15 mouse cellular contexts compared by ENCODE assay signal in genomic region chrX:18687216-18687615, GRCm38 (mm10).
DNase-seq lines count a peak whose midpoint lies in the region; ATAC-seq and TF ChIP-seq lines count a peak whose summit lies in the region.
"Had no signal": no experiment of that assay in that cellular context is flagged by ENCODE, and none has a peak within 500 bp of the region (broad histone marks: within the 10 kb centered on the region; RNA-seq: fewer than 3 reads in every experiment).

No protein-coding gene starts in this region.

- H3K27ac ChIP-seq in hindbrain, postnatal 0 days, result no peak overlapping the region
- no peak overlapping the region for H3K27ac ChIP-seq in hindbrain, embryonic 10.5 days
- H3K27ac ChIP-seq in lung, embryonic 14.5 days (ENCODE audit: low read depth), result no peak overlapping the region
- H3K27ac ChIP-seq: hindbrain, embryonic 13.5 days; lung, embryonic 15.5 days; midbrain, embryonic 10.5 days had no signal

- no peaks in the 10 kb centered on the region for H3K36me3 ChIP-seq in hindbrain, postnatal 0 days (ENCODE audit: insufficient read depth, low read length)
- no peaks in the 10 kb centered on the region for H3K36me3 ChIP-seq in hindbrain, embryonic 10.5 days
- H3K36me3 ChIP-seq in lung, embryonic 14.5 days (ENCODE audit: insufficient read depth), result no peaks in the 10 kb centered on the region
- H3K36me3 ChIP-seq: hindbrain, embryonic 13.5 days; lung, embryonic 15.5 days; midbrain, embryonic 10.5 days had no signal

- no peaks in the 10 kb centered on the region for H3K4me1 ChIP-seq in hindbrain, postnatal 0 days (ENCODE audit: insufficient read depth, low read length)
- no peaks in the 10 kb centered on the region for H3K4me1 ChIP-seq in hindbrain, embryonic 10.5 days (replicated peaks)
- H3K4me1 ChIP-seq in lung, embryonic 14.5 days (ENCODE audit: insufficient read depth), result no peaks in the 10 kb centered on the region
- H3K4me1 ChIP-seq: hindbrain, embryonic 13.5 days; lung, embryonic 15.5 days; midbrain, embryonic 10.5 days had no signal

- no peak overlapping the region for H3K4me3 ChIP-seq in hindbrain, postnatal 0 days (ENCODE audit: low read length)
- H3K4me3 ChIP-seq in hindbrain, embryonic 10.5 days, result no peak overlapping the region
- H3K4me3 ChIP-seq in lung, embryonic 14.5 days (ENCODE audit: low read depth, low read length), result no peak overlapping the region
- H3K4me3 ChIP-seq: hindbrain, embryonic 13.5 days; lung, embryonic 15.5 days; midbrain, embryonic 10.5 days had no signal

- ATAC-seq in hindbrain, postnatal 0 days, result no peak
- no peak for ATAC-seq in lung, embryonic 14.5 days (ENCODE audit: insufficient read depth)

- WGBS in hindbrain, postnatal 0 days, result 56% methylated on average over 1 of the region's 1 CpGs
- WGBS in hindbrain, embryonic 10.5 days, result 76% methylated on average over 1 of the region's 1 CpGs
- WGBS in lung, embryonic 14.5 days, result 64% methylated on average over 1 of the region's 1 CpGs

- H3K9me3 ChIP-seq in hindbrain, postnatal 0 days (ENCODE audit: low read length), result no peaks in the 10 kb centered on the region
- H3K9me3 ChIP-seq in hindbrain, embryonic 10.5 days, result no peaks in the 10 kb centered on the region
- no peaks in the 10 kb centered on the region for H3K9me3 ChIP-seq in lung, embryonic 14.5 days (ENCODE audit: low read depth, low read length)
- H3K9me3 ChIP-seq: hindbrain, embryonic 13.5 days; lung, embryonic 15.5 days; midbrain, embryonic 10.5 days had no signal

- peak; percentile 2 for DNase-seq in embryo, embryonic 11 days
- no peak for DNase-seq in embryo, embryonic 9.5 days (ENCODE audit: extremely low spot score)
- DNase-seq in hindbrain, postnatal 0 days (ENCODE audit: low spot score), result peak; percentile 35
- DNase-seq in hindbrain, embryonic 10.5 days (ENCODE audit: low spot score), result no peak
- peak; percentile 17 for DNase-seq in lung, embryonic 14.5 days
- no peak for DNase-seq in lung, postnatal 4 days
- DNase-seq in adipocyte (ENCODE audit: low spot score), result peak; percentile 61
- DNase-seq in yolk sac, embryonic 10.5 days (ENCODE audit: low spot score), result no peak
- DNase-seq: cerebellum, adult 2 months; kidney, adult 11 months; kidney, postnatal 36 days; liver had no signal

- peak; percentile 34 for TF ChIP-seq CTCF in hindbrain, postnatal 0 days (IDR thresholded peaks at IDR 0.05; ENCODE audit: low read depth)
- TF ChIP-seq CTCF in lung, embryonic 14.5 days (IDR thresholded peaks at IDR 0.05; ENCODE audit: low read depth), result no peak

- H3K27me3 ChIP-seq in hindbrain, postnatal 0 days (ENCODE audit: insufficient read depth, low read length), result no peaks in the 10 kb centered on the region
- no peaks in the 10 kb centered on the region for H3K27me3 ChIP-seq in hindbrain, embryonic 10.5 days (ENCODE audit: insufficient read depth, poor library complexity, severe bottlenecking)
- no peaks in the 10 kb centered on the region for H3K27me3 ChIP-seq in lung, embryonic 14.5 days (ENCODE audit: insufficient read depth, low read length)
- H3K27me3 ChIP-seq: hindbrain, embryonic 13.5 days; lung, embryonic 15.5 days had no signal

- H3K9ac ChIP-seq in hindbrain, postnatal 0 days (replicated peaks; ENCODE audit: low read length), result no peak overlapping the region
- no peak overlapping the region for H3K9ac ChIP-seq in lung, embryonic 14.5 days
- H3K9ac ChIP-seq: hindbrain, embryonic 13.5 days; lung, embryonic 15.5 days had no signal

- no peak overlapping the region for H3K4me2 ChIP-seq in hindbrain, postnatal 0 days (ENCODE audit: low read depth, low read length)
- H3K4me2 ChIP-seq in lung, embryonic 14.5 days, result no peak overlapping the region
- H3K4me2 ChIP-seq: hindbrain, embryonic 13.5 days; lung, embryonic 15.5 days had no signal

Comparison
In these comparisons a context has a peak if more than half of its experiments do, and no peak if none do; other contexts are left out.
1. DNase-seq: peak in embryo, embryonic 11 days (single experiment), hindbrain, postnatal 0 days (single experiment), lung, embryonic 14.5 days (single experiment) and adipocyte (single experiment); none in embryo, embryonic 9.5 days (single experiment), hindbrain, embryonic 10.5 days (single experiment), lung, postnatal 4 days (0 of 2) and yolk sac, embryonic 10.5 days (single experiment).